Mouse (Mus musculus) embryonic facial prominence, embryonic 11.5 days (tissue): ENCODE measurements around the gene Snrpg. TPM values are rescaled to one million over a fixed set of nuclear protein-coding genes. Genes with fewer than 3 reads are reported as not detected.

Source experiments
- polyA plus RNA-seq: library from polyadenylated mRNA; unstranded; fragments of >200 nt; fragmentation: Nextera tagmentation; extraction: Ambion mirVana; gene quantifications from 2 replicates; pipeline ENCODE4 v1.2.1, GENCODE M21; 2014

Snrpg gene
- polyA plus RNA-seq, 1 experiment from 2014 or later: 760 TPM

Other genes starting within 250 kb of the Snrpg start
- 1.8 and 2.5 TPM in 2 replicates for gene Tgfa, start 176.1 kb upstream of the Snrpg start, polyA plus RNA-seq
- gene Fam136a, start 5.7 kb upstream of the Snrpg start, polyA plus RNA-seq: 160 and 172 TPM in 2 replicates
- 73.6 and 78.3 TPM in 2 replicates for gene Pcyox1, start 25.9 kb downstream of the Snrpg start, polyA plus RNA-seq
- gene Tia1, start 32.9 kb downstream of the Snrpg start, polyA plus RNA-seq: 228 and 232 TPM in 2 replicates
- not detected in 2 replicates for gene Gm44790, start 55.4 kb downstream of the Snrpg start, polyA plus RNA-seq
- 23.8 and 25.1 TPM in 2 replicates for gene C87436, start 67.1 kb downstream of the Snrpg start, polyA plus RNA-seq
- gene Pcbp1, start 155.0 kb downstream of the Snrpg start, polyA plus RNA-seq: 405 and 423 TPM in 2 replicates